Mouse (Mus musculus) MEL (cell line): ENCODE measurements around the gene Tbc1d7. TPM values are rescaled to one million over a fixed set of nuclear protein-coding genes. Genes with fewer than 3 reads are reported as not detected.

Experiments
- DNase-seq: peaks from one replicate; pipeline ENCODE4 v3.0.0; 2011; ENCODE audit warnings: low read depth, low spot score
- H3K27ac ChIP-seq: 2 replicates; pipeline ENCODE4 v1.5.1; 2012; ENCODE audit warnings: low read depth, mild to moderate bottlenecking, control low read depth, low read length, moderate library complexity; ENCODE audit not compliant: control insufficient read depth
- H3K27me3 ChIP-seq, 2 experiments: fragments of 150-350 bp in 1 of 2; sonication (generic) in 1 of 2; 2 replicates each; pipeline ENCODE4 v1.6.1; 2012; ENCODE audit warnings: low read length in 2 of 2, mild to moderate bottlenecking in 2 of 2, improper control_type of control experiment in 1 of 2, moderate library complexity in 1 of 2; ENCODE audit not compliant: insufficient read depth in 2 of 2, control insufficient read depth in 1 of 2
- H3K36me3 ChIP-seq, 2 experiments: 2 replicates each; pipeline ENCODE4 v1.6.1; 2012 to 2014; ENCODE audit warnings: low read length in 2 of 2, improper control_type of control experiment in 1 of 2, inconsistent platforms in 1 of 2, mild to moderate bottlenecking in 1 of 2; ENCODE audit not compliant: insufficient read depth in 2 of 2, control insufficient read depth in 1 of 2
- H3K4me1 ChIP-seq, 2 experiments: fragments of 150-350 bp in 1 of 2; sonication (generic) in 1 of 2; 2 replicates each; pipeline ENCODE4 v1.6.1; 2012; ENCODE audit warnings: low read length in 2 of 2, improper control_type of control experiment in 1 of 2, mild to moderate bottlenecking in 1 of 2; ENCODE audit not compliant: insufficient read depth in 2 of 2, control insufficient read depth in 1 of 2
- H3K4me3 ChIP-seq, 2 experiments: fragments of 150-350 bp in 1 of 2; sonication (generic) in 1 of 2; 2 replicates each; pipeline ENCODE4 v1.5.1; 2012; ENCODE audit warnings: low read depth in 2 of 2, low read length in 2 of 2, mild to moderate bottlenecking in 2 of 2, moderate library complexity in 2 of 2, control low read depth in 1 of 2, improper control_type of control experiment in 1 of 2; ENCODE audit not compliant: control insufficient read depth in 1 of 2, insufficient read depth in 1 of 2
- H3K79me2 ChIP-seq: 2 replicates; pipeline ENCODE4 v1.6.1; 2012; ENCODE audit warnings: mild to moderate bottlenecking, low read length, moderate library complexity; ENCODE audit not compliant: control insufficient read depth, poor library complexity, insufficient read depth
- H3K9ac ChIP-seq: 2 replicates; pipeline ENCODE4 v1.6.1; 2012; ENCODE audit warnings: low read depth, mild to moderate bottlenecking, control low read depth, low read length, moderate library complexity; ENCODE audit not compliant: control insufficient read depth, poor library complexity, severe bottlenecking
- H3K9me3 ChIP-seq: fragments of 150-350 bp; sonication (generic); replicated peaks from 2 replicates; pipeline ENCODE4 v1.6.1; 2012; ENCODE audit warnings: mild to moderate bottlenecking, low read length, improper control_type of control experiment, moderate library complexity; ENCODE audit not compliant: insufficient read depth
- BHLHE40 ChIP-seq: IDR thresholded peaks from 2 replicates; pipeline ENCODE4 v1.6.1; 2012; ENCODE audit warnings: low read depth, mild to moderate bottlenecking, inconsistent platforms, low read length, improper control_type of control experiment, borderline replicate concordance
- CHD1 ChIP-seq: IDR thresholded peaks from 2 replicates; pipeline ENCODE4 v1.6.1; 2012; ENCODE audit warnings: low read depth, mild to moderate bottlenecking, inconsistent platforms, low read length, improper control_type of control experiment
- CHD2 ChIP-seq: IDR thresholded peaks from 2 replicates; pipeline ENCODE4 v1.6.1; 2011; ENCODE audit warnings: low read length, improper control_type of control experiment
- E2F4 ChIP-seq: IDR thresholded peaks from 2 replicates; pipeline ENCODE4 v1.6.1; 2011; ENCODE audit warnings: low read depth, low read length, improper control_type of control experiment, borderline replicate concordance
- ELF1 ChIP-seq: IDR thresholded peaks from 2 replicates; pipeline ENCODE4 v1.6.1; 2014; ENCODE audit warnings: low read depth, mild to moderate bottlenecking, inconsistent platforms, low read length, improper control_type of control experiment, moderate library complexity
- EP300 ChIP-seq, 2 experiments: IDR thresholded peaks; 2 replicates each; pipeline ENCODE4 v1.6.1; 2011; ENCODE audit warnings: improper control_type of control experiment in 2 of 2, low read length in 2 of 2, low read depth in 1 of 2, mild to moderate bottlenecking in 1 of 2
- GATA1 ChIP-seq: IDR thresholded peaks from 2 replicates; pipeline ENCODE4 v1.6.1; 2011; ENCODE audit warnings: low read depth, low read length, improper control_type of control experiment
- MAZ ChIP-seq: IDR thresholded peaks from 2 replicates; pipeline ENCODE4 v1.6.1; 2012; ENCODE audit warnings: low read depth, mild to moderate bottlenecking, inconsistent platforms, low read length, improper control_type of control experiment
- MYC ChIP-seq: IDR thresholded peaks from 2 replicates; pipeline ENCODE4 v1.6.1; 2011; ENCODE audit warnings: low read depth, mild to moderate bottlenecking, low read length, improper control_type of control experiment, moderate library complexity
- NELFE ChIP-seq: IDR thresholded peaks from 2 replicates; pipeline ENCODE4 v1.6.1; 2011; ENCODE audit warnings: low read depth, low read length, improper control_type of control experiment
- NRF1 ChIP-seq: IDR thresholded peaks from 2 replicates; pipeline ENCODE4 v1.6.1; 2014; ENCODE audit warnings: low read depth, mild to moderate bottlenecking, inconsistent platforms, low read length, improper control_type of control experiment, moderate library complexity; ENCODE audit not compliant: poor library complexity, insufficient read depth, severe bottlenecking
- POLR2AphosphoS5 ChIP-seq: IDR thresholded peaks from 2 replicates; pipeline ENCODE4 v1.6.1; 2012; ENCODE audit warnings: low read depth, borderline replicate concordance, mild to moderate bottlenecking, inconsistent platforms, low read length, moderate library complexity, mixed read lengths
- RAD21 ChIP-seq: IDR thresholded peaks from 2 replicates; pipeline ENCODE4 v1.6.1; 2011; ENCODE audit warnings: mild to moderate bottlenecking, low read depth, low read length, improper control_type of control experiment
- RCOR1 ChIP-seq: IDR thresholded peaks from 2 replicates; pipeline ENCODE4 v1.6.1; 2012; ENCODE audit warnings: low read depth, mild to moderate bottlenecking, inconsistent platforms, low read length, improper control_type of control experiment
- SMC3 ChIP-seq: IDR thresholded peaks from 2 replicates; pipeline ENCODE4 v1.6.1; 2011; ENCODE audit warnings: low read depth, low read length, improper control_type of control experiment
- TBP ChIP-seq: IDR thresholded peaks from 2 replicates; pipeline ENCODE4 v1.8.0; 2011; ENCODE audit warnings: low read depth, low read length, improper control_type of control experiment
- TCF12 ChIP-seq: IDR thresholded peaks from 2 replicates; pipeline ENCODE4 v1.6.1; 2014; ENCODE audit warnings: low read depth, mild to moderate bottlenecking, inconsistent platforms, low read length, improper control_type of control experiment, moderate library complexity
- USF1 ChIP-seq: IDR thresholded peaks from 2 replicates; pipeline ENCODE4 v1.6.1; 2014; ENCODE audit warnings: low read depth, mild to moderate bottlenecking, inconsistent platforms, low read length, improper control_type of control experiment, moderate library complexity
- ZC3H11A ChIP-seq: IDR thresholded peaks from 2 replicates; pipeline ENCODE4 v1.6.1; 2012; ENCODE audit warnings: low read depth, mild to moderate bottlenecking, inconsistent platforms, low read length, improper control_type of control experiment
- ZKSCAN1 ChIP-seq: IDR thresholded peaks from 2 replicates; pipeline ENCODE4 v1.6.1; 2012; ENCODE audit warnings: low read depth, mild to moderate bottlenecking, inconsistent platforms, low read length, improper control_type of control experiment, moderate library complexity
- ZNF384 ChIP-seq: IDR thresholded peaks from 2 replicates; pipeline ENCODE4 v1.6.1; 2012; ENCODE audit warnings: low read depth, mild to moderate bottlenecking, inconsistent platforms, low read length, improper control_type of control experiment
- polyA plus RNA-seq, 2 experiments: library from polyadenylated mRNA; stranded (reverse) in 1 of 2; unstranded in 1 of 2; fragments of >175 nt in 1 of 2; fragments of >200 nt in 1 of 2; gene quantifications; 2 replicates each; pipeline versions ENCODE4 v1.2.1 to v1.2.4; 2012; ENCODE audit warnings: low replicate concordance in 2 of 2, low read depth in 1 of 2; ENCODE audit not compliant: insufficient read length in 2 of 2, insufficient read depth in 1 of 2, missing spikeins in 1 of 2
- total RNA-seq: library from RNA; depleted of rRNA; stranded (reverse); fragments of 300-350 nt; gene quantifications from 2 replicates; pipeline ENCODE4 v1.2.3, GENCODE M21; 2012

Tbc1d7 gene
- total and polyA plus RNA-seq, 3 experiments = 11.6 to 29.4 TPM; not detected in 1

DNA sequence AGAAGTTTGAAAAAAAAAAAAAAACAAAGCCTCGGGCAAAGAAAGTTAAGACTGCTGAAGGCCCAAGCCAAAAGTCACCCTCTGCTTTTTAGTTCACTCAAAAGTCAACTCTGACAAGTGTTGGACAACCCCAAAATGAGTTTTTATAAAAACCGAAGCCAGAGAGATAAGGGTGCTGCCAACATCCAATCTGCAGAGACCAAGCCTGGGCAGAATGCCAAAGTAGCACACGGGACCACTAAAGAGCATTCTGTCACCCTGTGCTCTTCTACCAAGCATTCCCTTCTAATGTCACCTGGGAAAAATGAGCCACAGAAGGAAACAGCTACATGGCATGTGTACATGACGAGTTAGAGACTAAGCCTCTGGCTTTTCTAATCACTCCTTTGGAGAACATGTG, 36.8 kb downstream of the Tbc1d7 start (continued):
- peak; percentile 72 for TF ChIP-seq GATA1
- TF ChIP-seq TBP = no peak
- peak; percentile 39; the same call in 1 of the 2 replicates for TF ChIP-seq RCOR1

DNA sequence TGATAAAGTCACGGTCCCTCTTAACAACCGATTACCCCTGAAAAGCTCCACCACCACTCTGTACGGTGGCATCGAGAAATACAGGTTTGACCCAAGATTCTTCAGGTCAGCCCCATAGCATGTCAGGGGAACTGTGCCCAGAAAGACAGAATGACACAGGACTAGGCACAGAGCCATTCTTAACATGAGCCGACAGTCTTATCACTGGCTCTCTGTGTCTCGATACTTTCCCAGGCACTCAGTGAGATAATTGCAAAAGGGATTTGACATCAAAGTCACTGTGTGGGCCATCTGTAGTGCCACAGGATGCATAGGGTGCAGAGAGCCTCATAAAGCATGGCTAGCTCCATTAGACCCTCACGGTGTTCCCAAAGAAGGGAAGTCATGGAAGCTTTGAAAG, 37.9 kb downstream of the Tbc1d7 start:
- Histone ChIP-seq H3K27ac (no peak overlapping the region), H3K4me1 (peaks cover 5 to 15% of the 10 kb centered on the region in 2 experiments; a peak in 2 of 4 replicates), H3K36me3 (peaks cover 0 to 11% of the 10 kb centered on the region in 2 experiments; a peak in 2 of 4 replicates), H3K9me3 (no peaks in the 10 kb centered on the region), H3K79me2 (no peaks in the 10 kb centered on the region), H3K27me3 (no peaks in the 10 kb centered on the region)
- TF ChIP-seq ZKSCAN1 (no peak), TCF12 (no peak), MAZ (no peak), CHD1 (no peak), ZC3H11A (no peak), BHLHE40 (no peak), POLR2AphosphoS5 (no peak), E2F4 (no peak), ZNF384 (no peak), NRF1 (no peak), CHD2 (no peak), MYC (no peak), RAD21 (no peak), NELFE (no peak), ELF1 (no peak), EP300 (IDR thresholded peaks at IDR 0.05; ENCODE audit: low read depth in 1 of 2, low read length in 2 of 2) (no peak), SMC3 (no peak), USF1 (no peak)
- TF ChIP-seq, all 39 proteins: peak for 0
- Histone ChIP-seq H3K4me3 (no peak overlapping the region), H3K9ac (no peak overlapping the region)
- DNase-seq = peak; percentile 15
